Comparison of ENCODE assay signal across 8 mouse cellular contexts in genomic region chr2:160367448-160368208, GRCm38 (mm10). TPM values are rescaled to one million over a fixed set of nuclear protein-coding genes. Genes with fewer than 3 reads are reported as not detected.
DNase-seq lines count a peak whose midpoint lies in the region; ATAC-seq and TF ChIP-seq lines count a peak whose summit lies in the region.

No protein-coding gene starts in this region.

- H3K9me3 ChIP-seq in heart, embryonic 11.5 days (replicated peaks; ENCODE audit: control insufficient read depth, low read length), result no peaks in the 10 kb centered on the region
- no peaks in the 10 kb centered on the region for H3K9me3 ChIP-seq in kidney, postnatal 0 days (replicated peaks; ENCODE audit: low read length)

- H3K4me1 ChIP-seq in bone marrow macrophage, adult 2 months (ENCODE audit: control insufficient read depth, insufficient read depth, low read length), result peaks cover 6% of the 10 kb centered on the region
- H3K4me1 ChIP-seq in embryonic fibroblast, embryonic 13.5 days (ENCODE audit: control insufficient read depth, insufficient read depth, low read length), result no peaks in the 10 kb centered on the region
- peaks cover 18% of the 10 kb centered on the region for H3K4me1 ChIP-seq in heart, embryonic 11.5 days (ENCODE audit: control insufficient read depth, insufficient read depth, low read length)
- peaks cover 19% of the 10 kb centered on the region for H3K4me1 ChIP-seq in kidney, postnatal 0 days (replicated peaks; ENCODE audit: insufficient read depth, low read length)
- no peaks in the 10 kb centered on the region; the same call in 1 of the 2 replicates for H3K4me1 ChIP-seq in liver, adult 2 months (ENCODE audit: control insufficient read depth, insufficient read depth, low read length)

- peaks cover 9% of the 10 kb centered on the region for H3K79me2 ChIP-seq in liver, adult 2 months (ENCODE audit: control insufficient read depth, insufficient read depth, low read length)
- H3K79me2 ChIP-seq in myocyte (ENCODE audit: control insufficient read depth, insufficient read depth), result no peaks in the 10 kb centered on the region

- TF ChIP-seq POLR2A in bone marrow macrophage, adult 2 months (IDR thresholded peaks at IDR 0.05; ENCODE audit: borderline replicate concordance, low read depth, low read length), result no peak
- TF ChIP-seq POLR2A in embryonic fibroblast, embryonic 13.5 days (IDR thresholded peaks at IDR 0.05; ENCODE audit: low read depth, low read length), result peak; percentile 42; the same call in 1 of the 2 replicates
- 0 out of 2 replicates have a peak, but pooled peaks have one; percentile 29 for TF ChIP-seq POLR2A in liver, adult 2 months (IDR thresholded peaks at IDR 0.05; ENCODE audit: extremely low read depth, insufficient read depth, low read length)
- TF ChIP-seq POLR2A in myocyte (IDR thresholded peaks at IDR 0.05; ENCODE audit: insufficient read length, low read depth), result no peak

- peaks cover 70% of the 10 kb centered on the region for H3K27me3 ChIP-seq in heart, embryonic 11.5 days (ENCODE audit: control insufficient read depth, insufficient read depth, low read length)
- peaks cover 58% of the 10 kb centered on the region for H3K27me3 ChIP-seq in kidney, postnatal 0 days (ENCODE audit: insufficient read depth, low read length)
- H3K27me3 ChIP-seq in liver, adult 2 months (ENCODE audit: control insufficient read depth, insufficient read depth, low read length), result peaks cover 6% of the 10 kb centered on the region; the same call in 1 of the 2 replicates
- H3K27me3 ChIP-seq in myocyte (ENCODE audit: control insufficient read depth, insufficient read depth, insufficient read length), result peaks cover 32% of the 10 kb centered on the region
- peaks cover 4% of the 10 kb centered on the region for H3K27me3 ChIP-seq in splenic B cell, adult 2 months (ENCODE audit: control insufficient read depth, insufficient read depth, low read length, poor library complexity, severe bottlenecking)

- H3K4me3 ChIP-seq in bone marrow macrophage, adult 2 months (ENCODE audit: insufficient read depth, low read length), result peak overlapping the region; percentile 58
- peak overlapping the region; percentile 42 for H3K4me3 ChIP-seq in embryonic fibroblast, embryonic 13.5 days (ENCODE audit: insufficient read depth, low read length)
- H3K4me3 ChIP-seq in heart, embryonic 11.5 days (ENCODE audit: low read depth, low read length), result peak overlapping the region; percentile 50
- H3K4me3 ChIP-seq in kidney, postnatal 0 days (replicated peaks; ENCODE audit: low read depth, low read length), result peak overlapping the region; percentile 50
- H3K4me3 ChIP-seq in liver, adult 2 months (ENCODE audit: insufficient read depth, low read depth, low read length), result peak overlapping the region; percentile 69
- H3K4me3 ChIP-seq in myocyte, result no peak overlapping the region

- H3ac ChIP-seq in myocyte (ENCODE audit: control insufficient read depth, insufficient read length), result no peak overlapping the region

- peak; percentile 66 for TF ChIP-seq CTCF in bone marrow macrophage, adult 2 months (IDR thresholded peaks at IDR 0.05; ENCODE audit: low read depth, low read length)
- peak; percentile 91 for TF ChIP-seq CTCF in embryonic fibroblast, embryonic 13.5 days (IDR thresholded peaks at IDR 0.05; ENCODE audit: borderline replicate concordance, insufficient read depth, low read length)
- TF ChIP-seq CTCF in kidney, postnatal 0 days (IDR thresholded peaks at IDR 0.05; ENCODE audit: low read depth), result peak; percentile 97
- peak; percentile 98 for TF ChIP-seq CTCF in liver, adult 2 months (IDR thresholded peaks at IDR 0.05; ENCODE audit: low read depth, low read length)

- H3K4me2 ChIP-seq in heart, embryonic 11.5 days, result peak overlapping the region; percentile 94
- H3K4me2 ChIP-seq in kidney, postnatal 0 days (ENCODE audit: low read length), result peak overlapping the region; percentile 93
- peak overlapping the region; percentile 48 for H3K4me2 ChIP-seq in myocyte (ENCODE audit: low read depth)

- peak overlapping the region; percentile 56 for H3K9ac ChIP-seq in heart, embryonic 11.5 days (ENCODE audit: low read depth, low read length)
- H3K9ac ChIP-seq in kidney, postnatal 0 days (ENCODE audit: low read depth, low read length), result peak overlapping the region; percentile 67
- peak overlapping the region; percentile 83 for H3K9ac ChIP-seq in liver, adult 2 months (ENCODE audit: low read depth, low read length)

- H3K36me3 ChIP-seq in heart, embryonic 11.5 days (ENCODE audit: control insufficient read depth, insufficient read depth, low read length), result no peaks in the 10 kb centered on the region
- H3K36me3 ChIP-seq in kidney, postnatal 0 days (ENCODE audit: insufficient read depth, low read length), result no peaks in the 10 kb centered on the region
- H3K36me3 ChIP-seq in liver, adult 2 months (ENCODE audit: control insufficient read depth, insufficient read depth, low read length), result peaks cover 12% of the 10 kb centered on the region; the same call in 1 of the 2 replicates
- no peaks in the 10 kb centered on the region for H3K36me3 ChIP-seq in myocyte (ENCODE audit: control insufficient read depth, insufficient read depth)
- no peaks in the 10 kb centered on the region for H3K36me3 ChIP-seq in splenic B cell, adult 2 months (ENCODE audit: control insufficient read depth, insufficient read depth, low read length, poor library complexity, severe bottlenecking)

- WGBS in heart, embryonic 11.5 days (ENCODE audit: insufficient replicate concordance), result 1% methylated on average over 45 of the region's 45 CpGs
- 0% methylated on average over 45 of the region's 45 CpGs for WGBS in kidney, postnatal 0 days
- under 1% methylated on average over 45 of the region's 45 CpGs for WGBS in liver, adult 2 months

- peak; percentile 16; the same call in 1 of the 2 replicates for ATAC-seq in heart, embryonic 11.5 days (replicated peaks; ENCODE audit: insufficient number of reproducible peaks, low FRiP score, low TSS enrichment)
- peak; percentile 43 for ATAC-seq in kidney, postnatal 0 days (replicated peaks; ENCODE audit: low FRiP score, low read depth)

- DNase-seq in A20 (ENCODE audit: low read depth, low spot score), result peak; percentile 85
- peak; percentile 95 for DNase-seq in kidney, postnatal 0 days (ENCODE audit: low spot score)
- DNase-seq in liver, adult 2 months (ENCODE audit: extremely low read depth, low read depth, low spot score), result peak; percentile 83
- DNase-seq in splenic B cell, adult 2 months (ENCODE audit: low read depth, low spot score), result peak; percentile 30

- H3K27ac ChIP-seq in bone marrow macrophage, adult 2 months (ENCODE audit: insufficient read depth, low read depth, low read length), result peak overlapping the region; percentile 70
- H3K27ac ChIP-seq in embryonic fibroblast, embryonic 13.5 days (ENCODE audit: insufficient read depth, low read length), result peak overlapping the region; percentile 69
- peak overlapping the region; percentile 24; the same call in 1 of the 2 replicates for H3K27ac ChIP-seq in heart, embryonic 11.5 days (ENCODE audit: low read depth, low read length)
- H3K27ac ChIP-seq in kidney, postnatal 0 days, result peak overlapping the region; percentile 78
- H3K27ac ChIP-seq in liver, adult 2 months (replicated peaks; ENCODE audit: insufficient read depth, low read depth, low read length), result peak overlapping the region; percentile 82

TF ChIP-seq in myocyte, 11 proteins besides CTCF, POLR2A, EP300 and RAD21:
- no peak for TF ChIP-seq MAX (IDR thresholded peaks at IDR 0.05; ENCODE audit: low read depth)
- no peak for TF ChIP-seq TCF12 (IDR thresholded peaks at IDR 0.05; ENCODE audit: insufficient read depth, poor library complexity, severe bottlenecking)
- TF ChIP-seq MYOD1 (IDR thresholded peaks at IDR 0.05; ENCODE audit: control insufficient read depth in 1 of 3, insufficient read length in 2 of 3, low read depth in 2 of 3), result no peak
- TF ChIP-seq E2F4 (IDR thresholded peaks at IDR 0.05; ENCODE audit: insufficient read depth), result no peak
- no peak for TF ChIP-seq POLR2AphosphoS2 (IDR thresholded peaks at IDR 0.05; ENCODE audit: insufficient read length, low read depth)
- no peak for TF ChIP-seq REST (IDR thresholded peaks at IDR 0.05; ENCODE audit: insufficient read depth, insufficient read length)
TF ChIP-seq in myocyte: peak in this region for 0.

RNA-seq across cellular contexts. Expression of gene Mafb, which starts 0.8 kb away (rescaled TPM):
- 166 TPM in 2 replicates for polyA plus RNA-seq in bone marrow macrophage, adult 2 months (2012; ENCODE audit: insufficient read depth, insufficient read length, missing spikeins)
- 2.9 and 12.5 TPM in 2 replicates for polyA plus RNA-seq in embryonic fibroblast, embryonic 13.5 days (2011; ENCODE audit: insufficient read length, low read depth, missing spikeins)
- 5.3 and 5.4 TPM in 2 replicates for polyA plus RNA-seq in heart, embryonic 11.5 days (2014; fragmentation: Nextera tagmentation; extraction: Ambion mirVana)
- polyA plus RNA-seq in kidney, postnatal 0 days (2015; fragmentation: Nextera tagmentation; extraction: Ambion mirVana), result 31.5 and 31.7 TPM in 2 replicates
- total RNA-seq in liver, adult 2 months (2014; rRNA removed), result 17.0 and 22.3 TPM in 2 replicates
- 6.3 and 10.3 TPM in 2 replicates for polyA plus RNA-seq in liver, adult 2 months (2012; rRNA removed)
- 0.02 TPM for polyA plus RNA-seq in myocyte (2012; fragmentation: generic; extraction: Trizol)

RNA-seq across cellular contexts. Expression of gene Gm826, which starts 33.7 kb away (rescaled TPM):
- polyA plus RNA-seq in bone marrow macrophage, adult 2 months (2012; ENCODE audit: insufficient read depth, insufficient read length, missing spikeins), result not detected in 2 replicates
- polyA plus RNA-seq in embryonic fibroblast, embryonic 13.5 days (2011; ENCODE audit: insufficient read length, low read depth, missing spikeins), result not detected in 2 replicates
- 32.3 and 33.3 TPM in 2 replicates for polyA plus RNA-seq in heart, embryonic 11.5 days (2014; fragmentation: Nextera tagmentation; extraction: Ambion mirVana)
- 0.28 and 0.49 TPM in 2 replicates for polyA plus RNA-seq in kidney, postnatal 0 days (2015; fragmentation: Nextera tagmentation; extraction: Ambion mirVana)
- 4.0 and 4.1 TPM in 2 replicates for total RNA-seq in liver, adult 2 months (2014; rRNA removed)
- 1.4 and 2.9 TPM in 2 replicates for polyA plus RNA-seq in liver, adult 2 months (2012; rRNA removed)
- polyA plus RNA-seq in myocyte (2012; fragmentation: generic; extraction: Trizol), result not detected

Comparison
In these comparisons a context has a peak if more than half of its experiments do, and no peak if none do; other contexts are left out.
1. DNase-seq: peak in every context shown above with its lines; median percentile 95 in kidney, postnatal 0 days; 85 in A20; 83 in liver, adult 2 months; 30 in splenic B cell, adult 2 months.
2. H3K27ac ChIP-seq: peak in every context shown above with its lines; median percentile 82 in liver, adult 2 months; 78 in kidney, postnatal 0 days; 70 in bone marrow macrophage, adult 2 months; 69 in embryonic fibroblast, embryonic 13.5 days; 24 in heart, embryonic 11.5 days.
3. POLR2A ChIP-seq: peak in embryonic fibroblast, embryonic 13.5 days (single experiment) and liver, adult 2 months (single experiment); none in bone marrow macrophage, adult 2 months (single experiment) and myocyte (single experiment).
4. Peak in every context shown above with its lines, with median percentiles within 50 percentile points of each other: CTCF ChIP-seq, H3K4me2 ChIP-seq and H3K9ac ChIP-seq.